Mouse (Mus musculus) B cell, adult 2 months (primary cell): ENCODE data around the gene Lcp1.

Experiments used
- DNase-seq, 2 experiments: peaks; one replicate each; pipeline ENCODE4 v3.0.0; 2022

Lcp1 gene

GRCm38 (mm10) chr14:75130501-75131318, at the start of gene Lcp1, which contains the start of gene Lrrc63:
Gene Lcp1 (plus strand): TSS chr14:75131101.
Gene Lrrc63 (minus strand): TSS chr14:75130881.
- DNase-seq, result peak; percentile 88

- no peak for DNase-seq
These were observed 27.9 kb upstream of the Lcp1 start for GRCm38 (mm10) chr14:75102956-75103355.

- no peak for DNase-seq
These were observed 9.2 kb upstream of the Lcp1 start for GRCm38 (mm10) chr14:75121658-75122057.

GRCm38 (mm10) chr14:75131324-75131935, 529 bp downstream of the Lcp1 start:
- DNase-seq, result peak in 1 of 2 experiments; percentile 41

GRCm38 (mm10) chr14:75136119-75136966, 5.4 kb downstream of the Lcp1 start:
- DNase-seq, result peak; percentile 31 to 38

GRCm38 (mm10) chr14:75138503-75138902, 7.6 kb downstream of the Lcp1 start:
- DNase-seq, result no peak

- DNase-seq, result no peak
These were observed 8.3 kb downstream of the Lcp1 start for GRCm38 (mm10) chr14:75139225-75139624.

GRCm38 (mm10) chr14:75147706-75148105, 16.8 kb downstream of the Lcp1 start:
- peak; percentile 22 to 45 for DNase-seq

GRCm38 (mm10) chr14:75148229-75148628, 17.3 kb downstream of the Lcp1 start:
- DNase-seq, result no peak

GRCm38 (mm10) chr14:75150653-75151052, 19.8 kb downstream of the Lcp1 start:
- DNase-seq, result no peak

- no peak for DNase-seq
These were observed 20.2 kb downstream of the Lcp1 start for GRCm38 (mm10) chr14:75151146-75151545.

GRCm38 (mm10) chr14:75154481-75154880, 23.6 kb downstream of the Lcp1 start:
- no peak for DNase-seq

- no peak for DNase-seq
These were observed 28.5 kb downstream of the Lcp1 start for GRCm38 (mm10) chr14:75159375-75159774.

GRCm38 (mm10) chr14:75163866-75164265, 33.0 kb downstream of the Lcp1 start:
- DNase-seq, result no peak

- no peak for DNase-seq
These were observed 33.4 kb downstream of the Lcp1 start for GRCm38 (mm10) chr14:75164345-75164744.

GRCm38 (mm10) chr14:75165574-75166131, 34.8 kb downstream of the Lcp1 start:
- DNase-seq, result no peak

- no peak for DNase-seq
These were observed 37.6 kb downstream of the Lcp1 start for GRCm38 (mm10) chr14:75168501-75168900.

- DNase-seq, result no peak
These were observed 39.6 kb downstream of the Lcp1 start for GRCm38 (mm10) chr14:75170546-75170945.

GRCm38 (mm10) chr14:75174296-75174695, 43.4 kb downstream of the Lcp1 start:
- no peak for DNase-seq

GRCm38 (mm10) chr14:75174731-75175555, 44.0 kb downstream of the Lcp1 start:
- DNase-seq, result no peak

- no peak for DNase-seq
These were observed 44.9 kb downstream of the Lcp1 start for GRCm38 (mm10) chr14:75175781-75176180.
